Mouse (Mus musculus) forebrain, embryonic 10.5 days (tissue): Measurements from ENCODE around the gene Kmt2c. TPM values are rescaled to one million over a fixed set of nuclear protein-coding genes. Genes with fewer than 3 reads are reported as not detected.

ENCODE experiments used
- DNase-seq: peaks from one replicate; pipeline ENCODE4 v3.0.0-alpha.2; 2017; ENCODE audit warnings: low spot score; ENCODE audit errors: extremely low spot score
- H3K27ac ChIP-seq: fragments of 300-500 bp; sonication (generic); 2 replicates; pipeline ENCODE4 v1.5.1; 2016; ENCODE audit warnings: mild to moderate bottlenecking
- H3K27me3 ChIP-seq: fragments of 300-500 bp; sonication (generic); 2 replicates; pipeline ENCODE4 v1.6.1; 2016; ENCODE audit warnings: mild to moderate bottlenecking; ENCODE audit not compliant: poor library complexity, severe bottlenecking
- H3K36me3 ChIP-seq: fragments of 300-500 bp; sonication (generic); replicated peaks from 2 replicates; pipeline ENCODE4 v1.6.1; 2016; ENCODE audit warnings: mild to moderate bottlenecking, moderate library complexity
- H3K4me1 ChIP-seq: fragments of 300-500 bp; sonication (generic); 2 replicates; pipeline ENCODE4 v1.6.1; 2016
- H3K4me3 ChIP-seq: fragments of 300-500 bp; sonication (generic); 2 replicates; pipeline ENCODE4 v1.5.1; 2016; ENCODE audit warnings: mild to moderate bottlenecking, moderate library complexity
- H3K9me3 ChIP-seq: fragments of 300-500 bp; sonication (generic); 2 replicates; pipeline ENCODE4 v1.6.1; 2016; ENCODE audit warnings: mild to moderate bottlenecking, moderate library complexity
- WGBS: fragments of 180-500 bp; shearing (Covaris S2); methylation state at CpG from one replicate; pipeline ENCODE4 v1.1.7; 2016; 5-methylcytosine and 5-hydroxymethylcytosine counted together
- polyA plus RNA-seq: library from polyadenylated mRNA; unstranded; fragments of >200 nt; fragmentation: Nextera tagmentation; extraction: Ambion mirVana; gene quantifications from 2 replicates; pipeline ENCODE4 v1.2.1, GENCODE M21; 2016

Kmt2c gene
- polyA plus RNA-seq, 1 experiment from 2014 or later, result 12.0 TPM

GRCm38 (mm10) chr5:25296830-25297229 is 201.8 kb downstream of the Kmt2c start:
- H3K4me1 ChIP-seq, result no peaks in the 10 kb centered on the region
- no peaks in the 10 kb centered on the region for H3K27me3 ChIP-seq
- no peak for DNase-seq
- WGBS, result 88% methylated on average over 3 of the region's 3 CpGs
- H3K27ac ChIP-seq, result no peak overlapping the region
- H3K36me3 ChIP-seq, result peaks cover 61% of the 10 kb centered on the region
- H3K9me3 ChIP-seq, result no peaks in the 10 kb centered on the region
- no peak overlapping the region for H3K4me3 ChIP-seq

GRCm38 (mm10) chr5:25283988-25284387 is 214.6 kb downstream of the Kmt2c start:
- no peak overlapping the region for H3K27ac ChIP-seq
- 97% methylated on average over 13 of the region's 13 CpGs for WGBS
- no peaks in the 10 kb centered on the region for H3K9me3 ChIP-seq
- no peaks in the 10 kb centered on the region for H3K27me3 ChIP-seq
- H3K36me3 ChIP-seq, result peaks cover 97% of the 10 kb centered on the region
- no peaks in the 10 kb centered on the region for H3K4me1 ChIP-seq
- H3K4me3 ChIP-seq, result no peak overlapping the region
- DNase-seq, result no peak

GRCm38 (mm10) chr5:25276365-25276764 is 222.2 kb downstream of the Kmt2c start:
- Histone ChIP-seq H3K27me3 (no peaks in the 10 kb centered on the region), H3K4me3 (no peak overlapping the region), H3K9me3 (no peaks in the 10 kb centered on the region), H3K27ac (no peak overlapping the region), H3K36me3 (peaks cover 79% of the 10 kb centered on the region), H3K4me1 (no peaks in the 10 kb centered on the region)
- DNase-seq, result no peak
- WGBS, result 76% methylated on average over 6 of the region's 6 CpGs

GRCm38 (mm10) chr5:25275629-25276028 is 223.0 kb downstream of the Kmt2c start:
- 94% methylated on average over 10 of the region's 10 CpGs for WGBS
- H3K4me3 ChIP-seq, result no peak overlapping the region
- H3K27ac ChIP-seq, result no peak overlapping the region
- H3K4me1 ChIP-seq, result no peaks in the 10 kb centered on the region
- no peaks in the 10 kb centered on the region for H3K27me3 ChIP-seq
- no peak for DNase-seq
- H3K36me3 ChIP-seq, result peaks cover 79% of the 10 kb centered on the region
- H3K9me3 ChIP-seq, result no peaks in the 10 kb centered on the region

GRCm38 (mm10) chr5:25268258-25268888 is 230.2 kb downstream of the Kmt2c start:
- WGBS, result 95% methylated on average over 4 of the region's 4 CpGs
- H3K4me1 ChIP-seq, result no peaks in the 10 kb centered on the region
- peaks cover 79% of the 10 kb centered on the region for H3K36me3 ChIP-seq
- H3K27ac ChIP-seq, result no peak overlapping the region
- H3K9me3 ChIP-seq, result no peaks in the 10 kb centered on the region
- H3K27me3 ChIP-seq, result no peaks in the 10 kb centered on the region
- no peak for DNase-seq
- no peak overlapping the region for H3K4me3 ChIP-seq

GRCm38 (mm10) chr5:25262266-25262665 is 236.3 kb downstream of the Kmt2c start:
- Histone ChIP-seq H3K4me3 (no peak overlapping the region), H3K4me1 (no peaks in the 10 kb centered on the region), H3K27ac (no peak overlapping the region), H3K27me3 (no peaks in the 10 kb centered on the region), H3K36me3 (peaks cover 90% of the 10 kb centered on the region), H3K9me3 (no peaks in the 10 kb centered on the region)
- 91% methylated on average over 7 of the region's 7 CpGs for WGBS
- no peak for DNase-seq

- no peak for DNase-seq
- no peak overlapping the region for H3K4me3 ChIP-seq
- 89% methylated on average over 6 of the region's 6 CpGs for WGBS
- H3K9me3 ChIP-seq, result no peaks in the 10 kb centered on the region
- no peaks in the 10 kb centered on the region for H3K4me1 ChIP-seq
- no peak overlapping the region for H3K27ac ChIP-seq
- H3K36me3 ChIP-seq, result peaks cover 88% of the 10 kb centered on the region
- H3K27me3 ChIP-seq, result no peaks in the 10 kb centered on the region
These were observed 237.1 kb downstream of the Kmt2c start for GRCm38 (mm10) chr5:25261452-25261851.

GRCm38 (mm10) chr5:25256686-25257085 is 241.9 kb downstream of the Kmt2c start:
- no peak overlapping the region for H3K4me3 ChIP-seq
- no peaks in the 10 kb centered on the region for H3K4me1 ChIP-seq
- H3K9me3 ChIP-seq, result no peaks in the 10 kb centered on the region
- no peak for DNase-seq
- H3K36me3 ChIP-seq, result peaks cover 83% of the 10 kb centered on the region
- WGBS, result 86% methylated on average over 2 of the region's 2 CpGs
- no peaks in the 10 kb centered on the region for H3K27me3 ChIP-seq
- no peak overlapping the region for H3K27ac ChIP-seq

GRCm38 (mm10) chr5:25254491-25254890 is 244.1 kb downstream of the Kmt2c start:
- Histone ChIP-seq H3K4me3 (no peak overlapping the region), H3K9me3 (no peaks in the 10 kb centered on the region), H3K27ac (no peak overlapping the region), H3K4me1 (no peaks in the 10 kb centered on the region), H3K36me3 (peaks cover 90% of the 10 kb centered on the region), H3K27me3 (no peaks in the 10 kb centered on the region)
- no peak for DNase-seq
- 94% methylated on average over 4 of the region's 4 CpGs for WGBS

GRCm38 (mm10) chr5:25252825-25253544 is 245.6 kb downstream of the Kmt2c start:
- H3K27ac ChIP-seq, result no peak overlapping the region
- no peak overlapping the region for H3K4me3 ChIP-seq
- no peak for DNase-seq
- no peaks in the 10 kb centered on the region for H3K9me3 ChIP-seq
- peaks cover 81% of the 10 kb centered on the region for H3K36me3 ChIP-seq
- no peaks in the 10 kb centered on the region for H3K4me1 ChIP-seq
- WGBS, result 95% methylated on average over 8 of the region's 8 CpGs
- no peaks in the 10 kb centered on the region for H3K27me3 ChIP-seq

- no peaks in the 10 kb centered on the region for H3K27me3 ChIP-seq
- WGBS, result 92% methylated on average over 2 of the region's 2 CpGs
- no peak for DNase-seq
- H3K9me3 ChIP-seq, result no peaks in the 10 kb centered on the region
- H3K36me3 ChIP-seq, result peaks cover 75% of the 10 kb centered on the region
- no peaks in the 10 kb centered on the region for H3K4me1 ChIP-seq
- no peak overlapping the region for H3K27ac ChIP-seq
- H3K4me3 ChIP-seq, result no peak overlapping the region
These were observed 246.2 kb downstream of the Kmt2c start for GRCm38 (mm10) chr5:25252423-25252822.

GRCm38 (mm10) chr5:25247036-25247435 is 251.5 kb downstream of the Kmt2c start:
- 91% methylated on average over 3 of the region's 3 CpGs for WGBS
- H3K27me3 ChIP-seq, result no peaks in the 10 kb centered on the region
- H3K4me3 ChIP-seq, result no peak overlapping the region

GRCm38 (mm10) chr5:25246473-25246865 is 252.1 kb downstream of the Kmt2c start:
- Histone ChIP-seq H3K27me3 (no peaks in the 10 kb centered on the region), H3K4me3 (no peak overlapping the region), H3K36me3 (peaks cover 25% of the 10 kb centered on the region), H3K27ac (no peak overlapping the region), H3K9me3 (no peaks in the 10 kb centered on the region), H3K4me1 (no peaks in the 10 kb centered on the region)
- no peak for DNase-seq
- 73% methylated on average over 1 of the region's 1 CpGs for WGBS

More at GRCm38 (mm10) chr5:25247036-25247435, 251.5 kb downstream of the Kmt2c start:
- no peak for DNase-seq
- no peak overlapping the region for H3K27ac ChIP-seq
- H3K4me1 ChIP-seq, result no peaks in the 10 kb centered on the region
- H3K36me3 ChIP-seq, result peaks cover 30% of the 10 kb centered on the region
- no peaks in the 10 kb centered on the region for H3K9me3 ChIP-seq
